Mouse (Mus musculus): ENCODE measurements around the gene Gcgr. TPM values are rescaled to one million over a fixed set of nuclear protein-coding genes. Genes with fewer than 3 reads are reported as not detected.

Gene Gcgr
- polyA plus RNA-seq, 1 experiment from 2014 or later: 0.76 TPM

GRCm38 (mm10) chr11:120493351-120493750, 37.1 kb upstream of the Gcgr start:
- Histone ChIP-seq H3K9me3 (ENCODE audit: low read length) (no peaks in the 10 kb centered on the region), H3K4me3 (ENCODE audit: low read depth, low read length) (0 out of 2 replicates have a peak overlapping the region, but pooled peaks have one; percentile 76), H3K9ac (replicated peaks; ENCODE audit: low read depth) (0 out of 2 replicates have a peak overlapping the region, but pooled peaks have one; percentile 57), H3K4me2 (replicated peaks; ENCODE audit: low read depth, low read length) (peak overlapping the region; percentile 98), H3K4me1 (ENCODE audit: insufficient read depth, low read depth, low read length) (peaks cover 9% of the 10 kb centered on the region), H3K27me3 (replicated peaks; ENCODE audit: insufficient read depth, low read length) (no peaks in the 10 kb centered on the region), H3K36me3 (ENCODE audit: insufficient read depth, low read length) (peaks cover 25% of the 10 kb centered on the region), H3K27ac (ENCODE audit: low read length) (peak overlapping the region; percentile 71; the same call in 1 of the 2 replicates)
- DNase-seq (ENCODE audit: low spot score) (peak; percentile 26), ATAC-seq (no peak)
- 29% methylated on average over 3 of the region's 3 CpGs for WGBS
- TF ChIP-seq CTCF (IDR thresholded peaks at IDR 0.05): no peak
- TF ChIP-seq EP300 (IDR thresholded peaks at IDR 0.05): no peak

DNA sequence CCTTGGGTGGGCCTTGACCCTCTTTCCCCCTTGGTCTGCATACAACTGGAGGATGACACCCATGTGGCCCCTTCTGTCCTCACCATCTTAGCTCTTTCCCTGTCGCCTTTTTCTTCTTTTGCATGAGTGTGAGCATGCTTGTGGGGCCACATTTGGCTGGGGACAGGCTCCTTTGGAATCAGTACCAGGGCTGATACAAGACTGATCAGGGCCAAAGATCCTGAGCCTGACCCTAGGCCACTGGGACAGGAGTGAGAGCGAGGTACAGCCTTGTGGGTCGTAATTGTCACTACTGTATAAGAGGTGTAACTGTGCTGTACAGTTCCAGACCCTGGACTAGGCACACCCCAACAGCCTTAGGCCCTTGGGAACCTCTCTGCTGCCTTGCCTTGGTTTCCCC, 36.6 kb upstream of the Gcgr start:
- no peak for ATAC-seq
- no peak for TF ChIP-seq CTCF (IDR thresholded peaks at IDR 0.05)
- no peak for TF ChIP-seq EP300 (IDR thresholded peaks at IDR 0.05)
- H3K4me2 ChIP-seq (replicated peaks; ENCODE audit: low read depth, low read length): peak overlapping the region; percentile 98

GRCm38 (mm10) chr11:120497436-120497835, 33.1 kb upstream of the Gcgr start:
- H3K27me3 ChIP-seq (replicated peaks; ENCODE audit: insufficient read depth, low read length): no peaks in the 10 kb centered on the region
- DNase-seq (ENCODE audit: low spot score) (no peak), ATAC-seq (no peak)
- no peak overlapping the region for H3K4me2 ChIP-seq (replicated peaks; ENCODE audit: low read depth, low read length)
- no peak for TF ChIP-seq CTCF (IDR thresholded peaks at IDR 0.05)
- no peak for TF ChIP-seq EP300 (IDR thresholded peaks at IDR 0.05)
- H3K9me3 ChIP-seq (ENCODE audit: low read length): no peaks in the 10 kb centered on the region
- 92% methylated on average over 3 of the region's 3 CpGs for WGBS
- no peak overlapping the region for H3K4me3 ChIP-seq (ENCODE audit: low read depth, low read length)
- peaks cover 35% of the 10 kb centered on the region for H3K36me3 ChIP-seq (ENCODE audit: insufficient read depth, low read length)
- H3K27ac ChIP-seq (ENCODE audit: low read length): no peak overlapping the region
- no peaks in the 10 kb centered on the region for H3K4me1 ChIP-seq (ENCODE audit: insufficient read depth, low read depth, low read length)
- H3K9ac ChIP-seq (replicated peaks; ENCODE audit: low read depth): no peak overlapping the region

More for the DNA sequence above, 36.6 kb upstream of the Gcgr start:
- no peaks in the 10 kb centered on the region for H3K9me3 ChIP-seq (ENCODE audit: low read length)
- H3K9ac ChIP-seq (replicated peaks; ENCODE audit: low read depth): no peak overlapping the region
- no peak overlapping the region for H3K4me3 ChIP-seq (ENCODE audit: low read depth, low read length)
- H3K27ac ChIP-seq (ENCODE audit: low read length): no peak overlapping the region
- H3K4me1 ChIP-seq (ENCODE audit: insufficient read depth, low read depth, low read length): peaks cover 9% of the 10 kb centered on the region
- H3K36me3 ChIP-seq (ENCODE audit: insufficient read depth, low read length): peaks cover 31% of the 10 kb centered on the region
- DNase-seq (ENCODE audit: low spot score): no peak
- 74% methylated on average over 3 of the region's 3 CpGs for WGBS
- H3K27me3 ChIP-seq (replicated peaks; ENCODE audit: insufficient read depth, low read length): no peaks in the 10 kb centered on the region

DNA sequence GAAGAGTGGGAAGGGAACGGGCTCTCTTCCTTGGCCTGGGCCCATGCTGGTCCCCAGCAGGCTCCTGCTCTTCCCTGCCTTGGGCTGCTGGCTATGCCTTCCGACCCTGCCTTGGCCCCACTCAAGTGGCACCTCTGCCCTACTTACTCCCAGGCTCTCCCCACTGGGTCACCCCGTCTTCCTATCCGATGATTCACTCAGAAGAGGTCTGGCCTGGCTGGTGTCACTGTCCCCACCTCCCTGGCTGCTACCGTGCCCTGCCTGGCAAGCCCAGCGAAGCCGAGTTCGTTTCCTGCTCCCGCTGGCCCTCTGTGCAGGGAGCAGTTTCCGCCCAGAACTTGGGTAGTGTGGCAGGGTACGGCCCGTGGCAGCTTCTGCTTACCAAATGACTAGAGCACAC, 32.3 kb upstream of the Gcgr start:
- no peak overlapping the region for H3K4me3 ChIP-seq (ENCODE audit: low read depth, low read length)
- no peaks in the 10 kb centered on the region for H3K4me1 ChIP-seq (ENCODE audit: insufficient read depth, low read depth, low read length)
- no peak overlapping the region for H3K27ac ChIP-seq (ENCODE audit: low read length)
- ATAC-seq: no peak
- no peak for TF ChIP-seq EP300 (IDR thresholded peaks at IDR 0.05)
- no peak for TF ChIP-seq CTCF (IDR thresholded peaks at IDR 0.05)
- peaks cover 35% of the 10 kb centered on the region for H3K36me3 ChIP-seq (ENCODE audit: insufficient read depth, low read length)
- no peaks in the 10 kb centered on the region for H3K9me3 ChIP-seq (ENCODE audit: low read length)
- 94% methylated on average over 11 of the region's 12 CpGs for WGBS
- no peaks in the 10 kb centered on the region for H3K27me3 ChIP-seq (replicated peaks; ENCODE audit: insufficient read depth, low read length)
- DNase-seq (ENCODE audit: low spot score): no peak
- H3K9ac ChIP-seq (replicated peaks; ENCODE audit: low read depth): no peak overlapping the region
- H3K4me2 ChIP-seq (replicated peaks; ENCODE audit: low read depth, low read length): no peak overlapping the region

- 81% methylated on average over 5 of the region's 5 CpGs for WGBS
- DNase-seq (ENCODE audit: low spot score): no peak
- Histone ChIP-seq H3K27ac (ENCODE audit: low read length) (no peak overlapping the region), H3K27me3 (replicated peaks; ENCODE audit: insufficient read depth, low read length) (no peaks in the 10 kb centered on the region), H3K9me3 (ENCODE audit: low read length) (no peaks in the 10 kb centered on the region), H3K9ac (replicated peaks; ENCODE audit: low read depth) (no peak overlapping the region), H3K36me3 (ENCODE audit: insufficient read depth, low read length) (peaks cover 35% of the 10 kb centered on the region), H3K4me3 (ENCODE audit: low read depth, low read length) (no peak overlapping the region), H3K4me2 (replicated peaks; ENCODE audit: low read depth, low read length) (no peak overlapping the region), H3K4me1 (ENCODE audit: insufficient read depth, low read depth, low read length) (no peaks in the 10 kb centered on the region)
- no peak for ATAC-seq
- no peak for TF ChIP-seq EP300 (IDR thresholded peaks at IDR 0.05)
- no peak for TF ChIP-seq CTCF (IDR thresholded peaks at IDR 0.05)
Measured at GRCm38 (mm10) chr11:120498891-120499290, 31.6 kb upstream of the Gcgr start.

DNA sequence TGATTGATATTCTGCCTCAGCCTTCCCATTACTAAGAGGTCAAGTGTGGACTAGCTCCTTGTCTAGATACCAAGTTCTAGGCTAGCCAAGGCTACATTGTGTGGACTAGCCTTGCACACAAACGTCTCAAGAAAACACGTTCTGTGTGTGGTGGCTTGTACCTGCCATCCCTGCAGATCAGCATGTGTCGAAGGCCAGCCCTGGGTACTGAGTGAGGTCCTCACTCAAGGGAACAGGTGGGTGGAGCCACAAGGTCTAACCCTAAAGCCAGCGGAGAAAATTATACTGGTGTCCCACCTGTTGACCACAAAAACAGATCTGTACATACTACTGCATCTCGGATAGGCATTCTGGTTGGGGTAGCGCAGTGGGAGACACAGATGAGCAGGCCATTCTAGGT, 30.6 kb upstream of the Gcgr start:
- 63% methylated on average over 6 of the region's 6 CpGs for WGBS
- DNase-seq (ENCODE audit: low spot score) (no peak), ATAC-seq (peak; percentile 25)
- no peaks in the 10 kb centered on the region for H3K9me3 ChIP-seq (ENCODE audit: low read length)
- H3K4me2 ChIP-seq (replicated peaks; ENCODE audit: low read depth, low read length): no peak overlapping the region
- H3K4me1 ChIP-seq (ENCODE audit: insufficient read depth, low read depth, low read length): no peaks in the 10 kb centered on the region
- H3K9ac ChIP-seq (replicated peaks; ENCODE audit: low read depth): no peak overlapping the region
- no peak for TF ChIP-seq CTCF (IDR thresholded peaks at IDR 0.05)
- no peak for TF ChIP-seq EP300 (IDR thresholded peaks at IDR 0.05)
- H3K27ac ChIP-seq (ENCODE audit: low read length): peak overlapping the region; percentile 55
- peaks cover 31% of the 10 kb centered on the region for H3K36me3 ChIP-seq (ENCODE audit: insufficient read depth, low read length)
- no peak overlapping the region for H3K4me3 ChIP-seq (ENCODE audit: low read depth, low read length)
- H3K27me3 ChIP-seq (replicated peaks; ENCODE audit: insufficient read depth, low read length): no peaks in the 10 kb centered on the region

GRCm38 (mm10) chr11:120500357-120500756, 30.1 kb upstream of the Gcgr start:
- 9% methylated on average over 3 of the region's 3 CpGs for WGBS
- no peaks in the 10 kb centered on the region for H3K27me3 ChIP-seq (replicated peaks; ENCODE audit: insufficient read depth, low read length)
- H3K4me1 ChIP-seq (ENCODE audit: insufficient read depth, low read depth, low read length): no peaks in the 10 kb centered on the region
- H3K9me3 ChIP-seq (ENCODE audit: low read length): no peaks in the 10 kb centered on the region
- no peak overlapping the region for H3K9ac ChIP-seq (replicated peaks; ENCODE audit: low read depth)
- H3K36me3 ChIP-seq (ENCODE audit: insufficient read depth, low read length): peaks cover 27% of the 10 kb centered on the region; the same call in 1 of the 2 replicates
- TF ChIP-seq CTCF (IDR thresholded peaks at IDR 0.05) (no peak), EP300 (IDR thresholded peaks at IDR 0.05) (no peak)
- DNase-seq (ENCODE audit: low spot score) (peak; percentile 71), ATAC-seq (peak; percentile 85)
- H3K4me3 ChIP-seq (ENCODE audit: low read depth, low read length): no peak overlapping the region
- H3K4me2 ChIP-seq (replicated peaks; ENCODE audit: low read depth, low read length): no peak overlapping the region
- H3K27ac ChIP-seq (ENCODE audit: low read length): peak overlapping the region; percentile 55

Measured in lung, postnatal 0 days (tissue).